Mouse (Mus musculus) heart, embryonic 10.5 days (tissue): ENCODE results near the gene Ppef2. TPM values are rescaled to one million over a fixed set of nuclear protein-coding genes. Genes with fewer than 3 reads are reported as not detected.
A peak's percentile ranks its signal among the peaks of the same experiment; 100 is the strongest.

ENCODE experiments used
- DNase-seq: peaks from one replicate; pipeline ENCODE4 v3.0.0-alpha.2; 2017; ENCODE audit warnings: low spot score
- H3K27ac ChIP-seq: fragments of 300-500 bp; sonication (generic); 2 replicates; pipeline ENCODE4 v1.5.1; 2016; ENCODE audit warnings: mild to moderate bottlenecking
- H3K27me3 ChIP-seq: fragments of 300-500 bp; sonication (generic); 2 replicates; pipeline ENCODE4 v1.6.1; 2016; ENCODE audit warnings: mild to moderate bottlenecking; ENCODE audit not compliant: poor library complexity, insufficient read depth, severe bottlenecking
- H3K36me3 ChIP-seq: fragments of 300-500 bp; sonication (generic); 2 replicates; pipeline ENCODE4 v1.6.1; 2016; ENCODE audit warnings: mild to moderate bottlenecking, moderate library complexity
- H3K4me1 ChIP-seq: fragments of 300-500 bp; sonication (generic); 2 replicates; pipeline ENCODE4 v1.6.1; 2016; ENCODE audit warnings: mild to moderate bottlenecking
- H3K4me3 ChIP-seq: fragments of 300-500 bp; sonication (generic); 2 replicates; pipeline ENCODE4 v1.5.1; 2016; ENCODE audit warnings: mild to moderate bottlenecking, moderate library complexity
- H3K9me3 ChIP-seq: fragments of 300-500 bp; sonication (generic); 2 replicates; pipeline ENCODE4 v1.6.1; 2016; ENCODE audit warnings: mild to moderate bottlenecking, moderate library complexity
- WGBS: fragments of 180-500 bp; shearing (Covaris S2); methylation state at CpG from one replicate; pipeline ENCODE4 v1.1.7; 2016; 5-methylcytosine and 5-hydroxymethylcytosine counted together
- polyA plus RNA-seq: library from polyadenylated mRNA; unstranded; fragments of >200 nt; fragmentation: Nextera tagmentation; extraction: Ambion mirVana; gene quantifications from 2 replicates; pipeline ENCODE4 v1.2.1, GENCODE M21; 2016

Ppef2 gene
- polyA plus RNA-seq, 1 experiment from 2014 or later: 0.14 TPM

DNA sequence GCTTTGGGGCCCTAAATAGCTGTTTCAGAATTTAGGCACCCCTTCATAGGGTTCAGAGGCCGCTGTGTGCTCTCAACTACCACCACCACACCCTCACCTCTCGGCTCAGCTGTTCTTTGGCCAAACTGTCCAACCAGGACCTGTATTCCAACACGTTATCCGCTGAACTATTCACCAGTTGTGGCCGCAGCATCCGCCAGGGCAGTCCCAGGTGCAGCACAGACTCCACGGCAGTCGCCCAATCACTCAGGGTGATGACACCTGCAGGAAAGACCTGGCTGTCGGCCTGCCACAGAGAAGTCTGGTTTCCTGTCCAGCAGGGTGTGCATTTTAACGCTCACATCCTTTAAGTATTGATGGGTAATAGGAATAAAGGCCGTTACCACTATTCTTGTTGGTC, 25.8 kb downstream of the Ppef2 start:
- 78% methylated on average over 11 of the region's 11 CpGs for WGBS
- Histone ChIP-seq H3K36me3 (no peaks in the 10 kb centered on the region), H3K27me3 (no peaks in the 10 kb centered on the region), H3K9me3 (no peaks in the 10 kb centered on the region), H3K4me3 (no peak overlapping the region), H3K27ac (no peak overlapping the region), H3K4me1 (0 out of 2 replicates have a peak, but pooled peaks cover 2% of the 10 kb centered on the region)
- DNase-seq: no peak

DNA sequence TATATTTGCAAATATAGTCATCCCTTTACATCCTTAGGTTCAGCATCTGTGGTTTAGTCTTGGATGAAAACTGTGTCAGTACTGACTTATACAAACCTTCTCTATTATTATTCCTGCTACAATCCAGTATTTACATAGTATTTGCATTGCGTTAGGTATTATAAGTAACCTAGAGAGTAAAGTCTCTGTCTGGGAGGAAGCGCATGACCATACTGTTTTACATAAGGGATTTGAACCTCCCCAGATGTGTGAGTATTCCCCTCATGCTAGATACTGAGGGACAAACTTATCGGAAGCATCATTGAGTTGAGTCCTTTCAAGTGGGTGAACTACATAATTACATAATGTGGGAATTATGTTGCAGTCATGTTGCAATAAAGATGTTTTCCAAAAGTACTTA, 26.6 kb downstream of the Ppef2 start:
- Histone ChIP-seq H3K27me3 (no peaks in the 10 kb centered on the region), H3K36me3 (no peaks in the 10 kb centered on the region), H3K9me3 (no peaks in the 10 kb centered on the region), H3K4me3 (no peak overlapping the region), H3K4me1 (no peaks in the 10 kb centered on the region), H3K27ac (no peak overlapping the region)
- DNase-seq: no peak
- 83% methylated on average over 3 of the region's 3 CpGs for WGBS

DNA sequence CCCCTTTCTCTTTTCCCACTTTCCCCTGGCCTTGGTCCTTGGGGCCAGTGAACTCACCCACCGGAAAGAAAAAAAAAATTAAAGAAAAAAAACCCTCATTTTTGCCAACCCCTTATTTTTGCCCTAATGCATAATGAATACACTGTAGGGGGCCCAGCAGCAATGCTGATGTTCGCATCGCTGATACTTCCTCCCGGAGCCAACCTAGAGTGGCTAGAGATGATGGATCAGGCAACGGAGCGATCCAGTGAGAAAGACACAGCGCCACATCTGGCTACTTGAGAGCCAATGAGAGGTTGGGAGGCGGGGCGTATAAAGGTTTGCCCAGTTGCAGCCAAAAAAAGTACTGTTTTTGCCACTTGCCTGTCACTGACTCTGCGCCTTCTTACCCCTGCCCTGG, 27.3 kb downstream of the Ppef2 start:
- Histone ChIP-seq H3K27me3 (no peaks in the 10 kb centered on the region), H3K27ac (no peak overlapping the region), H3K36me3 (no peaks in the 10 kb centered on the region), H3K4me3 (no peak overlapping the region), H3K4me1 (no peaks in the 10 kb centered on the region), H3K9me3 (no peaks in the 10 kb centered on the region)
- WGBS: 22% methylated on average over 10 of the region's 10 CpGs
- no peak for DNase-seq

DNA sequence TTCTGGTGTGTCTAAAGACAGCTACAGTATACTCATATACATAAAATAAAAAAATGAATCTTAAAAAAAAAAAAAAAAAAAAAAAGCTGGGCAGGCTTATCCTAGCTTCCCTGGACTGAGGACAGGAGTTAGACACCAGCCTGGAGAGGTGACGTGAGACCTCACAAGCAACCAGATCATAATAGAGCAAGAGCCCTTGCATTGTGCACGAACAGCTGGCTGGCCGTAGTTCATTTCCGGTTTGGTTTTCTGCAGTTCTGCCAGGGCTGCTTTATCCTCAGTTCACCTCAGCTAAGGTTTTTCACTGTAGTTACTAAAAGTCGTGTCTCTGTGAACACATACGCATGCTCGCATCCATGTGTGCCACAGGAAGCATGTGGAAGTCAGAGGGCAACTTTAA, 28.3 kb downstream of the Ppef2 start:
- Histone ChIP-seq H3K27me3 (no peaks in the 10 kb centered on the region), H3K36me3 (no peaks in the 10 kb centered on the region), H3K9me3 (no peaks in the 10 kb centered on the region), H3K27ac (no peak overlapping the region), H3K4me3 (no peak overlapping the region), H3K4me1 (no peaks in the 10 kb centered on the region)
- 84% methylated on average over 7 of the region's 7 CpGs for WGBS
- DNase-seq: no peak

DNA sequence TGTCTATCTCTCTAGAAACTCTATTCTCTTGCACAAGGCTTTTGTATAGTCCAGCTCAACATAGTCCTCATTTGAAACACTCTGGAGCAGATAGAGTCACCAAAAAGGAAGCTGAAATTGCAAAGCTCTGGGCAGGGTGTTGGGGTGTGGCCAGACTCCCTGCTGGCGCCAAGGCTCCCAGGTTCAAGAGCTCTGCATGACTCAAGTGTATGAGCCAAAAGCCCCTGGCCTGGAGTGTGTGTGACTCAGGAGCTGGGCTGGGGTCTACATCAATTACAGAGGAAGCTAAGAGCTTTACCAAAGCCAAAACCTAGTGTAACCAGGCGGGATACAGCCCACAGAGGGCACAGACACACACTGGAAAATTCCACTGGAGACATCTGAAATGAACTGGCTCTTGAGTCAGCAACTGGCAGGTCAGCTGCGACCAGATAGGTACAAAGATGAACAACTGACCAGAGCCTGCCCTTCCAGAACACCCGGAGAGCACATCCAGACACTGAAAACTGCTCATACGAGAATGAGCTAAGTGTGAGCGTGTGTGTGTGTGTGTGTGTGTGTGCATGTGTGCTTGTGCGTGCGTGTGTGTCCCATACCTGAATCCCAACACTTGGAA, 35.7 kb downstream of the Ppef2 start:
- H3K4me1 ChIP-seq: peaks cover 11% of the 10 kb centered on the region; the same call in 1 of the 2 replicates
- no peaks in the 10 kb centered on the region for H3K36me3 ChIP-seq
- no peak overlapping the region for H3K4me3 ChIP-seq
- no peak overlapping the region for H3K27ac ChIP-seq
- H3K9me3 ChIP-seq: no peaks in the 10 kb centered on the region
- no peak for DNase-seq
- no peaks in the 10 kb centered on the region for H3K27me3 ChIP-seq
- WGBS: 85% methylated on average over 8 of the region's 8 CpGs

DNA sequence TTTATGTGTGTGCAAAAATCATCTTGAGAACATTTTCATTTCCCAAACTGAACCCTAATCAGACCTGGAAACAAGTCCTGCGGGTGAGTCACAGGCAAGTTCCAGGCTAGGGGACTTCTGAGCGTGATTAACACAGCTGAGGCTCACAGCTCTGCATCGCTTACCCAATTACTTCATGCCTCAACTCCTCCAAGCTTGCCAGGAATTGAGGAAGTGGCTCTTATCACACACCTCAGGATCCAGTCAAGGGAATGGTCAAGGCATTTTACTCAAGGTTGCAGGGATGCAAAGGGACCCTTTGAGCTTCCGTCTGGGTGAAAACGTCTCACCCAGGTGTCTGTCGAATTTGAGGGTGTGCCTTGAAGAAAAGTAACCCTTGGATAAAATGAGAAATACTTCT, 36.3 kb downstream of the Ppef2 start:
- Histone ChIP-seq H3K9me3 (no peaks in the 10 kb centered on the region), H3K36me3 (no peaks in the 10 kb centered on the region), H3K4me1 (peaks cover 11% of the 10 kb centered on the region; the same call in 1 of the 2 replicates), H3K27ac (no peak overlapping the region), H3K27me3 (no peaks in the 10 kb centered on the region), H3K4me3 (no peak overlapping the region)
- WGBS: 38% methylated on average over 6 of the region's 6 CpGs
- no peak for DNase-seq

DNA sequence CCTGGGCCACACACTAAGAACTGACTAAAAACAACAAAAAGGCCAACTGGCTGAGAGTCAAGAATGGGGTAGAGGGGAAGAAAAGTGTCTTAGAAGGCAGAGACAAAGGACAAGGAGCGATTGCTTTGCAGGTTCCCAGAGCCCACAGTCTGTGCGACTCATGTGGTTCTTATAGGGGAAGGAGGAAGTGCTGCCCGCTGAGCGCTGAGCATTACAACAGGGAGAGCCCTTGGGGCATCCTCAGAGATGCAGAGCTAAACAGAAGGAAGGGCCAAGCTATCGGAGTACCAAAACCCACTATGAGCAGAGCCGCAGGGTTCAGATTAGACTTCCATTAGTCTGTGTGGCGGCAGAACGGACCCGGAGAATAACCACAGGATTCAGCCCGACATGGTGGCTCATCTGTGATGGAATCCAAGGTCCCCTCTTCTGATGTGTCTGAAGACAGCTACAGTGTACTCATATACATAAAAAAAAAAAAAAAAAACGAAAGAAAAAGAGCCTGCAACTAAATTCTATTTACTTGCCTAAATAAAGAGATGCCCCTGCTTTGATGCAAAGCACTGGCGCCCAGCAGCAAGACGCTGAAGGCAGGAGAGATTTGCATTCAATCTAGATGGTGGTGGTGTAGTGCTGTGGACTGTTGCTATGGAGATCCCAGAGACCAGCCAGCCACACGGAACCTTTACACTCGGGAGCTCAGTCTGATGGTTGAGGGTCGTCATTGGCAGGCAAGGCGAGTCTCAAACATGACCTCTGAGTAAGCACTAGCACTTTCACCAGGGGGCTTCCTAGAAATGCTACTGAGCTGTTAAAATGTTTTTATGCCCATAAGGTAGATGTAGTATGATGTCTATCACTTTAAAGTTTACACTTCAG, 36.9 kb downstream of the Ppef2 start:
- no peak overlapping the region for H3K27ac ChIP-seq
- H3K9me3 ChIP-seq: no peaks in the 10 kb centered on the region
- no peak for DNase-seq
- no peaks in the 10 kb centered on the region for H3K36me3 ChIP-seq
- WGBS: 54% methylated on average over 17 of the region's 17 CpGs
- no peak overlapping the region for H3K4me3 ChIP-seq
- no peaks in the 10 kb centered on the region for H3K27me3 ChIP-seq
- peaks cover 11% of the 10 kb centered on the region; the same call in 1 of the 2 replicates for H3K4me1 ChIP-seq

DNA sequence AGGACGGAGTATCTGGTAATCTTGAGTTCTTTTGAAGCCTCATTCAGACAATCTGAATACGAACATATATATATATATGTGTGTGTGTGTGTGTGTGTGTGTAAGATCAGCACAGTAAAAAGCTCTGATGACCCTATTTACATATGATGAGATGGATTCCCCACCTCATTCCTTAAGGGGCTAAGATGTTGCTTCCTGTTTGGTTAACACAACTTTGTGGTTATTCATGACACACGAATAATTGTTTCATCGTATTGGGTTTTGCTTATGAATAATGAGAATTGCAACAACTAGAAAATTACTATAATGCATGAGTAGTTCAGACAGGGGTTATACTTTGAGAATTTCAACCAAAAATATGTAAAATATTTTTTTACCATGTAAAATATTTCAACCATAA, 40.8 kb downstream of the Ppef2 start, which contains the start of gene U90926:
Gene U90926, minus strand, starts transcription at position 101 of the 400 bp plus-strand sequence.
- 87% methylated on average over 4 of the region's 4 CpGs for WGBS
- Histone ChIP-seq H3K4me3 (no peak within 1 kb of the TSS), H3K4me1 (peaks cover 11% of the 10 kb centered on the region; the same call in 1 of the 2 replicates), H3K36me3 (no peaks in the 10 kb centered on the region), H3K27ac (no peak within 1 kb of the TSS), H3K27me3 (no peaks in the 10 kb centered on the region), H3K9me3 (no peaks in the 10 kb centered on the region)
- no peak for DNase-seq

DNA sequence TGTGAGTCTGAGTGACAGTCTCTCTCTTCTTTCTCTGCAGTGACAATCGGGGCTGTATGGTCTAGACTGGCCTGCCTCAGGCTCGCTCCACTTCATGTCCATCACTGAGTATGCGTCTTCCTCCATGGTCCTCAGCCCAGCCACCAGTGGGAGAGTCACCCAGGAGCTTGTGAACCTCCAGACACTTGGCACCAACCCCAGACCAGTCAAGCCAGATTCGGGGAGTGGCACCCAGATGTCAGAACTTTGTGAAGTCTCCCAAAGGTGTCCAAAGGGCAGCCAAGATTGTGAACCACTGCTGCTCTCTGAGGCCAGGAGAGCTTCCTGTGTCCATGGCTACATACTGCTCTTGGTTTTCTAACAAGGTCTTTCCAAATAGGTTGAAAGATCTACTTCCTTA, 43.8 kb downstream of the Ppef2 start:
- no peak overlapping the region for H3K27ac ChIP-seq
- 84% methylated on average over 4 of the region's 4 CpGs for WGBS
- H3K4me1 ChIP-seq: no peaks in the 10 kb centered on the region
- no peak overlapping the region for H3K4me3 ChIP-seq
- peak; percentile 61 for DNase-seq
- no peaks in the 10 kb centered on the region for H3K9me3 ChIP-seq
- H3K27me3 ChIP-seq: no peaks in the 10 kb centered on the region
- no peaks in the 10 kb centered on the region for H3K36me3 ChIP-seq

DNA sequence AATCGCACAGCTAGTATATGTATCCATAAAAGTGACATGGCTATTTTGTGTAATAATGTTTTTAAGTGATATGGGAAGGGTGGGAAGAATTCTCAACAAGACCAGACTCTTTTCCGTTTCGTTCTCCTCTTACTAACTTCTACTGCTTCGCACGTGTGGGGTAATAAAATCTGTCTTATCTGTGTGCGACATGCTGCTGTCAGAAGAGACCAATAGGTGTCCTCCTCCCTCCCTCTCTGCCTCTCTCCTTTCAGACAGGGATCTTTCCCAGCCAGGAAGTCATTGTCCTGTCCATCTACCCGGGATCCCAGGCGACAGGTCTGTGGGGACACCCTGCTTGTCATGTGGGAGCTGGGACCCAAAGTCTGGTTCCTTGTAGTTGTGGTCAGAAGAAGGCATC, 45.9 kb downstream of the Ppef2 start:
- WGBS: 74% methylated on average over 8 of the region's 8 CpGs
- Histone ChIP-seq H3K27ac (no peak overlapping the region), H3K4me3 (no peak overlapping the region), H3K9me3 (no peaks in the 10 kb centered on the region), H3K36me3 (peaks cover 7% of the 10 kb centered on the region; the same call in 1 of the 2 replicates), H3K27me3 (no peaks in the 10 kb centered on the region), H3K4me1 (no peaks in the 10 kb centered on the region)
- DNase-seq: peak; percentile 67

DNA sequence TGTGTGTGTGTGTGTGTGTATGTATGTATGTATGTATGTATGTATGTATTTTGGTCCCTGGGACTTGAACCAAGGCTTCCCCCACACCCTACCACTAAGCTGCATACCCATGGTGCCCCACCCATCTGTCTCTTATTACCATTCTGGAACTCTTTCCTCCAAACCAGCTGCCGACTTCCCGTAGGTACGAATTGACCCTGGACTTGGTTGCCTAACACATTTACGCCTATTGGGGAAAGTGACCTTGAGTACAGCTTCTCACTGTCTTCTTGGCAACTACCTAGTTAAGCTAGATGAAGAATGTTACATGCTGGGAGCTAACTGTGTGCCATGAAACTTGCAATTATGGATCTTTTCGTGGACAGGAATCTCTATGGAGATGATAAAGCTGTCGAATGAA, 50.0 kb downstream of the Ppef2 start:
- WGBS: 88% methylated on average over 6 of the region's 6 CpGs
- H3K4me1 ChIP-seq: peaks cover 10% of the 10 kb centered on the region; the same call in 1 of the 2 replicates

DNA sequence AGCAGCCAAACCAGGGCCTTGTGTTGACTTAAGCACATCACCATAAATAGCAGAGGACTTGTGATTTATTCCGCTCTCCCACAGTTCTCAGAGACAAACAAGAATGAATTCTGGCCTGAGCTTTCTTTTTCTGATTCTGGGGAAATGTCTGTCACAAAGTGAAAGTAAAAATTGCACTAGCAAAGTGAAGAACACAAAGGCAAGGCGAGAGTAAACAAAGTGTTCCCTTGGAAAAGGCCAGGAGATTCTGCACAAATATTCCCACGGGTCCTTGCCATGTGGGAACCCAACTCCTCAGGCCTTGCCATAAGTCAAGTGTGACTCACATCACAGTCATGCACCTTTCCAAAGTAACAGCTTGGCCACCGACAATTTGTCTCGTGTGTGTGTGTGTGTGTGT, 50.4 kb downstream of the Ppef2 start:
- no peaks in the 10 kb centered on the region for H3K9me3 ChIP-seq
- DNase-seq: peak; percentile 20
- H3K27ac ChIP-seq: no peak overlapping the region
- H3K4me1 ChIP-seq: peaks cover 10% of the 10 kb centered on the region; the same call in 1 of the 2 replicates
- H3K4me3 ChIP-seq: no peak overlapping the region
- H3K36me3 ChIP-seq: peaks cover 42% of the 10 kb centered on the region
- H3K27me3 ChIP-seq: no peaks in the 10 kb centered on the region
- 87% methylated on average over 5 of the region's 5 CpGs for whole genome bisulfite sequencing

More for the DNA sequence above, 50.0 kb downstream of the Ppef2 start:
- Histone ChIP-seq H3K4me3 (no peak overlapping the region), H3K27me3 (no peaks in the 10 kb centered on the region), H3K27ac (no peak overlapping the region), H3K36me3 (peaks cover 38% of the 10 kb centered on the region), H3K9me3 (no peaks in the 10 kb centered on the region)
- peak; percentile 53 for DNase-seq

DNA sequence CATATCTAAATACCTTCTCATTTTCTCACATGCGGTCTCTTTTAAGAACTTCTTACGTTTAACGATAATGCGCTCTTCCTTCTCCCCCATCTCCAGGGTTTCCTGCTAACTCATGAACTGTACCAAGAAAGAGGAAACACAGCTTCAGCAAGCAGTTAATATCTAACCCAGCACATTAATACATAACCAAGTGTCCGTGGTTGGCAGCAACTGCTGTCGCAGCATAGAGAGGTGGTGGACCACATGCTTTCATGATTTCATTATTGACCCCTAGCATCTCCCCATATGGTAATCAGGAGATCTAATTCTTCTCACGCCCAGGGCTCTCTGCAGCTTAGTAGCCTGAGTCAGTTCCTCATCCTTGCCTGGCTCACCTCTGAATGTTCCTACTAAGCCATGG, 50.9 kb downstream of the Ppef2 start:
- WGBS: 88% methylated on average over 7 of the region's 7 CpGs
- Histone ChIP-seq H3K27ac (no peak overlapping the region), H3K4me3 (no peak overlapping the region), H3K27me3 (no peaks in the 10 kb centered on the region), H3K36me3 (peaks cover 47% of the 10 kb centered on the region), H3K4me1 (peaks cover 10% of the 10 kb centered on the region; the same call in 1 of the 2 replicates), H3K9me3 (no peaks in the 10 kb centered on the region)
- no peak for DNase-seq
